Mouse (Mus musculus): ENCODE results near the gene Pla2g10. TPM values are rescaled to one million over a fixed set of nuclear protein-coding genes. Genes with fewer than 3 reads are reported as not detected.
"Not testable (repeated sequence)": the region's sequence is repeated elsewhere in the genome, so short reads cannot be mapped to it uniquely, and the experiment has no call there.

The Pla2g10 gene
- polyA plus RNA-seq, 1 experiment, result not detected

GRCm38 (mm10) chr16:13698998-13699397, 31.8 kb downstream of the Pla2g10 start:
- H3K4me3 ChIP-seq (ENCODE audit: insufficient read depth, low read depth, low read length), result no peak overlapping the region
- no peaks in the 10 kb centered on the region for H3K4me1 ChIP-seq (ENCODE audit: control insufficient read depth, insufficient read depth, low read length)
- no peak for TF ChIP-seq POLR2A (IDR thresholded peaks at IDR 0.05; ENCODE audit: insufficient read depth, low read depth, low read length)
- no peak for TF ChIP-seq CTCF (IDR thresholded peaks at IDR 0.05; ENCODE audit: insufficient read depth, low read depth, low read length)
- 86% methylated on average over 7 of the region's 7 CpGs for WGBS
- no peak overlapping the region for H3K27ac ChIP-seq (ENCODE audit: insufficient read depth, low read depth, low read length)

GRCm38 (mm10) chr16:13678601-13679319, 52.0 kb downstream of the Pla2g10 start:
- whole genome bisulfite sequencing, result 79% methylated on average over 3 of the region's 3 CpGs
- TF ChIP-seq CTCF (IDR thresholded peaks at IDR 0.05; ENCODE audit: insufficient read depth, low read depth, low read length) (no peak), POLR2A (IDR thresholded peaks at IDR 0.05; ENCODE audit: insufficient read depth, low read depth, low read length) (no peak)
- H3K4me3 ChIP-seq (ENCODE audit: insufficient read depth, low read depth, low read length), result no peak overlapping the region

GRCm38 (mm10) chr16:13674511-13674910, 56.3 kb downstream of the Pla2g10 start:
- no peak for TF ChIP-seq CTCF (IDR thresholded peaks at IDR 0.05; ENCODE audit: insufficient read depth, low read depth, low read length)
- no peak for TF ChIP-seq POLR2A (IDR thresholded peaks at IDR 0.05; ENCODE audit: insufficient read depth, low read depth, low read length)
- Histone ChIP-seq H3K4me1 (ENCODE audit: control insufficient read depth, insufficient read depth, low read length) (0 out of 2 replicates have a peak, but pooled peaks cover 2% of the 10 kb centered on the region), H3K4me3 (ENCODE audit: insufficient read depth, low read depth, low read length) (no peak overlapping the region), H3K27ac (ENCODE audit: insufficient read depth, low read depth, low read length) (no peak overlapping the region)
- 94% methylated on average over 3 of the region's 3 CpGs for WGBS

More at GRCm38 (mm10) chr16:13678601-13679319, 52.0 kb downstream of the Pla2g10 start:
- Histone ChIP-seq H3K27ac (ENCODE audit: insufficient read depth, low read depth, low read length) (no peak overlapping the region), H3K4me1 (ENCODE audit: control insufficient read depth, insufficient read depth, low read length) (no peaks in the 10 kb centered on the region)

- no peak for TF ChIP-seq POLR2A (IDR thresholded peaks at IDR 0.05; ENCODE audit: insufficient read depth, low read depth, low read length)
- no peak for TF ChIP-seq CTCF (IDR thresholded peaks at IDR 0.05; ENCODE audit: insufficient read depth, low read depth, low read length)
- WGBS, result 57% methylated on average over 5 of the region's 5 CpGs
- H3K4me3 ChIP-seq (ENCODE audit: insufficient read depth, low read depth, low read length), result no peak overlapping the region
- H3K27ac ChIP-seq (ENCODE audit: insufficient read depth, low read depth, low read length), result no peak overlapping the region
- peaks cover 4% of the 10 kb centered on the region; the same call in 1 of the 2 replicates for H3K4me1 ChIP-seq (ENCODE audit: control insufficient read depth, insufficient read depth, low read length)
Observed at GRCm38 (mm10) chr16:13673114-13673513, 57.7 kb downstream of the Pla2g10 start.

GRCm38 (mm10) chr16:13672386-13672898, 58.3 kb downstream of the Pla2g10 start:
- peaks cover 4% of the 10 kb centered on the region; the same call in 1 of the 2 replicates for H3K4me1 ChIP-seq (ENCODE audit: control insufficient read depth, insufficient read depth, low read length)
- under 1% methylated on average over 20 of the region's 20 CpGs for WGBS
- H3K4me3 ChIP-seq (ENCODE audit: insufficient read depth, low read depth, low read length), result peak overlapping the region; percentile 63
- H3K27ac ChIP-seq (ENCODE audit: insufficient read depth, low read depth, low read length), result 0 out of 2 replicates have a peak overlapping the region, but pooled peaks have one; percentile 34
- no peak for TF ChIP-seq CTCF (IDR thresholded peaks at IDR 0.05; ENCODE audit: insufficient read depth, low read depth, low read length)
- no peak for TF ChIP-seq POLR2A (IDR thresholded peaks at IDR 0.05; ENCODE audit: insufficient read depth, low read depth, low read length)

GRCm38 (mm10) chr16:13671685-13672385, 58.9 kb downstream of the Pla2g10 start, which contains the start of the genes Bfar and 3110001I22Rik:
Gene Bfar (plus strand): TSS chr16:13671858.
Gene 3110001I22Rik (plus strand): TSS chr16:13671929.
- peaks cover 4% of the 10 kb centered on the region; the same call in 1 of the 2 replicates for H3K4me1 ChIP-seq (ENCODE audit: control insufficient read depth, insufficient read depth, low read length)
- WGBS, result under 1% methylated on average over 54 of the region's 54 CpGs
- H3K27ac ChIP-seq (ENCODE audit: insufficient read depth, low read depth, low read length), result peak within 1 kb of the TSS; percentile 77
- peak within 1 kb of the TSS; percentile 63 for H3K4me3 ChIP-seq (ENCODE audit: insufficient read depth, low read depth, low read length)
- no peak for TF ChIP-seq CTCF (IDR thresholded peaks at IDR 0.05; ENCODE audit: insufficient read depth, low read depth, low read length)
- peak; percentile 83 for TF ChIP-seq POLR2A (IDR thresholded peaks at IDR 0.05; ENCODE audit: insufficient read depth, low read depth, low read length)

GRCm38 (mm10) chr16:13670896-13671295, 59.9 kb downstream of the Pla2g10 start:
- H3K4me1 ChIP-seq (ENCODE audit: control insufficient read depth, insufficient read depth, low read length); H3K27ac ChIP-seq (ENCODE audit: insufficient read depth, low read depth, low read length); H3K4me3 ChIP-seq (ENCODE audit: insufficient read depth, low read depth, low read length): not testable (repeated sequence)
- 78% methylated on average over 5 of the region's 5 CpGs for WGBS

GRCm38 (mm10) chr16:13669282-13669681, 61.5 kb downstream of the Pla2g10 start:
- peaks cover 4% of the 10 kb centered on the region; the same call in 1 of the 2 replicates for H3K4me1 ChIP-seq (ENCODE audit: control insufficient read depth, insufficient read depth, low read length)
- no peak overlapping the region for H3K27ac ChIP-seq (ENCODE audit: insufficient read depth, low read depth, low read length)
- 97% methylated on average over 1 of the region's 1 CpGs for WGBS
- no peak for TF ChIP-seq POLR2A (IDR thresholded peaks at IDR 0.05; ENCODE audit: insufficient read depth, low read depth, low read length)
- TF ChIP-seq CTCF (IDR thresholded peaks at IDR 0.05; ENCODE audit: insufficient read depth, low read depth, low read length), result no peak
- H3K4me3 ChIP-seq (ENCODE audit: insufficient read depth, low read depth, low read length), result no peak overlapping the region
